Mouse (Mus musculus) fibroblast of lung, adult 2 months (primary cell): ENCODE measurements at regions not wholly inside any gene's neighbourhood (a gene's known extent, or its start where the extent isn't known, plus 50 kb on each side); places are given as distances from the start of the nearest gene placed in this dataset.

Source experiments
- DNase-seq: peaks from one replicate; pipeline ENCODE4 v3.0.0-alpha.2; 2011; ENCODE audit warnings: low read depth

DNA sequence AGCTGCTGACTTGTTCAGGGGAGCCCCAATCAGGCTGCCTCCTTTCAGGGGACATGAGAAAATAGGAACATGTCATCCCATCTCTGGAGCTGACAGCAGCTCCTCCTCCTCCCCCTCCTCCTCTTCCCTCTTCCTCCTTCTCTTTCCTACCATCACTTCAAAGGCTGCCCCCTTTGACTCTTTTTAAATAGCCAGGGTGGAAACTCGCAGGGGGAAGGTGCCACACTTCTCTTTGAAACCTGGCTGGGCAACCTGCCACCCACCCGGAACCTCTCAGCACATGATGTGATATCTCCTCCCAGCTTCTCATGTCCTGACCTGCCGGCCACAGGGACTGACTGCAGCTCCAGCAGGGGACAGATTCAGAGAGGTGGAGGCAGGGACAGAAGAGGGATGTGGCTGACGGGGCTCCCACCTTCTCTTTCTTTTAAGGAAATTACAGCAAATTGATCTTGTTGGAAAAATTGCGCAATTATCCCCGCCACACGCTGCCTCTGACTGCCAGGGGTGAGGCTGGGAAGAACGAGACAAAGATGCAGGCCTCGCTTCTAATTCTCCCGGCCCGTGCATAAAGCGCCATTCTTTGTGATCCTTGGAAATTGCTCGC lies 399.6 kb upstream of the Kazn start:
- no peak for DNase-seq

DNA sequence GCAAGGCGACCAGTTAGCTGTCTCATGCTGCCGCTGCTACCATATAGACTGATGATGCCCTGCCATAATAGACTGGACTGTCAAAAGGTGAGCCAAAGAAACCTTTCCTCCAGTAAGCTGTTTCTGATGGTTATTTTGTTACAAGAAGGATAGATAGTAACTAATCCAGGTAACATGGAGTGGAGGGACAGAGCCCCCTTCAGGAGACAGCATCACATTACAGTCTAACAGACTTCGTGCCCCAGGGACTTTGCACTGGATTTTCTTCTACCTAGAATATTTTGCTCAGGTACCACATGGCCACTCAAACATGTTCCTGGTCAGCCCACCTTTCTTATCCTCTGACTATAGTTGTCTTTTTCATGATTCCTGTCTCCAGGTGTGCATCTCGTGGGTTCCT lies 398.9 kb upstream of the Kazn start:
- no peak for DNase-seq

GRCm38 (mm10) chr4:142634398-142634797 lies 395.2 kb upstream of the Kazn start:
- no peak for DNase-seq

GRCm38 (mm10) chr4:142633667-142634350 lies 394.6 kb upstream of the Kazn start:
- DNase-seq, result no peak

DNA sequence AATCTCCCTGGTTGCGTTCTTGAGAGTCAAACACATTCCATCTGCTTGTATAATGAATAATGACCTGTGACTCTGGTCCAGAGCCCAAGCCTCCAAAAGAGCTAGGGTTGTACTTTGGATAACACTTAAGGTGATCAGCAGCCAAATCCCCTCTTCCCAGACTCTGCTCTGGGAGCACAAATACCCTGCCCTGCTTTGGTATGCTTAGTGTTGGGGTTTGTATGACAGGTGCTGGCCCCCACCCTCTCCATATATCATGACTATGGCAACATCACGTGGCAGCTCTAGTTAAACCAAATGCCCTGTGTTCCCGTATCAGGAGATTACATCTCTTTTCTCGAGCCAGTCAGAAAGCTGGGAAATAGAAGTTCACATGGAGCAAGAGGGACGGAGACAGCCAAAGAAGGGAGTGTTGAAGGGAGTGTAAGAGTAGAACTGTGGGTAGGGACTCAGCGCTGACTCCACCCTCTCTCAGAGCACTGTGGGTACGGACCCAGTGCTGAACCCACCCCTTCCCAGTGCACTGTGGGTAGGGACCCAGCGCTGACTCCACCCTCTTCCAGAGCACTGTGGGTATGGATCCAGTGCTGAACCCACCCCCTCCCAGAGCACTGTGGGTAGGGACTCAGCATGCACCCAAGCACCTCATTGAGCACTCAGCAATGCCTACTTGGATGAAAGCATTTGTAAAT lies 387.4 kb upstream of the Kazn start:
- DNase-seq, result no peak

GRCm38 (mm10) chr4:142625456-142625855 lies 386.3 kb upstream of the Kazn start:
- no peak for DNase-seq

- no peak for DNase-seq
Measured at GRCm38 (mm10) chr4:142622151-142622861, 383.1 kb upstream of the Kazn start.

- DNase-seq, result no peak
Measured at GRCm38 (mm10) chr4:142619396-142619795, 380.2 kb upstream of the Kazn start.

DNA sequence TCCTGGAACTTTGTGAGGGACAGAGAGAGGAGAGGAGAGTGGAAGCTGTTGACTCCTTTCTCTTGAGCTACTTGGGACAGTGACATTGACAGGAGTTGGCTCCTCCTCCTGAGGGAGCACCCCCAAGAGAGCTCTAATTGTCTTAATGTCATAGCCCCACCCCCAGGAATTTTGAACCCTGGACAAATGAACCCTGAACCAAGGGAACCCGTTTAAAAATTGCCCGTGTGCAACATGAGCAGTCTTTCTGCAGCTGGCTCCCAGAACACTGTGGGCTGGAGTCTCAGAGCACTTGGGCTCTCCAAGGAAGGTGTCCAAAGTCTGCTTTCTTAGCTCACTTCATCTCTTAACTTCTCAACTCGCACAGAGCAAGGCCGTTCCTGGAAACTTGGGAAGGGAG lies 379.6 kb upstream of the Kazn start:
- DNase-seq, result no peak

- DNase-seq, result no peak
Measured at GRCm38 (mm10) chr4:142617676-142618075, 378.5 kb upstream of the Kazn start.

- no peak for DNase-seq
Measured at GRCm38 (mm10) chr4:142616901-142617300, 377.7 kb upstream of the Kazn start.

GRCm38 (mm10) chr4:142605098-142605497 lies 365.9 kb upstream of the Kazn start:
- no peak for DNase-seq

DNA sequence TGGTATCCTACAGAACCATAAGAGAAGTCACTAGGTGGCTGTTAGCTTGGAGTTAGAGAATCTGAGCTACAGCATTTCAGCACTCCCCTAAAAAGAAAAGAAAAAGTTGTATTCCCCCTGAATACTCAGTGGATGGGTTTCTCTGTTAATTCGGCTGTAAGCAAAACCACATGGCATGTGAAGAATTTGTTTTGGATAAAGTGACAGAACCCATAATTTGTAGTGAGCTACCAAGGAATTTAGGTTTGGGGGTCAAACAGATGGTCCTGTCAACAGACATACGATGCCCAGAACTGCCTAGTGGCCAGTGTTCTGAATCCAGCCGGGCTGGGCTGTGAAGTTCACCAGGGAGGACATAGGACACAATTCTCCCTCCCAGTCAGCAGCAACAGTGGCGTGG lies 358.0 kb upstream of the Kazn start:
- no peak for DNase-seq

DNA sequence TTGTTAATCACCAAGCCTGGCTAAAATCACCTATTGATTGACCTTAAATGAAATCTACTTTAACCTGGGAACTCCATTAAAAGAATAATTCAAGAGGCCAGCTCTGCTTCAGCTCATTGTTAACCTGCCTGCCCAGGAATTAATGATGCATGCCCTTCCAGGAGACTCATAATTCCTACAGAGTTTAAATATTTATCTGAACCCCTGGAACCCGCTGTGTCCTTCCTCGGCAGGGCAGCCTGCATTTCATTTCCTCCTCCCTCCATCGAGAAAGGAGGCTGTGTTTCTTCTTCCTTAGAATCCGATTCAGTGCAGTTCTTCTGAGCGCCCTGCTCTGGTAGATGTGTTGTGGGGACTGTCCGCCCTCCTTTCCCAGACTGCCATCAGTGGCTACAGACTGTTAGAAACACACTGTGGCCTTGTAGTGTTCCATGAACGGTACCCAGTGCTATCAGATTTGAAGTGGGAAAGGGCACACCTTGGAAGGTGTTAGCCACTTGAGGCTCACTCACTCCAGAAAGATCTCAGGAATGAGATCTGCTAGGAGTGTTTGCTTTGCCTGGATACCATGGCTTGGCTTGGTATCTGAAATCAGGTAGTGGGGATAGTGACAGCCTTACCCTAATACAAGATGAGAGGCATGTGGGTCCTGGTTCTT lies 350.0 kb upstream of the Kazn start:
- DNase-seq, result no peak

GRCm38 (mm10) chr4:142588418-142589083 lies 349.4 kb upstream of the Kazn start:
- DNase-seq, result no peak

DNA sequence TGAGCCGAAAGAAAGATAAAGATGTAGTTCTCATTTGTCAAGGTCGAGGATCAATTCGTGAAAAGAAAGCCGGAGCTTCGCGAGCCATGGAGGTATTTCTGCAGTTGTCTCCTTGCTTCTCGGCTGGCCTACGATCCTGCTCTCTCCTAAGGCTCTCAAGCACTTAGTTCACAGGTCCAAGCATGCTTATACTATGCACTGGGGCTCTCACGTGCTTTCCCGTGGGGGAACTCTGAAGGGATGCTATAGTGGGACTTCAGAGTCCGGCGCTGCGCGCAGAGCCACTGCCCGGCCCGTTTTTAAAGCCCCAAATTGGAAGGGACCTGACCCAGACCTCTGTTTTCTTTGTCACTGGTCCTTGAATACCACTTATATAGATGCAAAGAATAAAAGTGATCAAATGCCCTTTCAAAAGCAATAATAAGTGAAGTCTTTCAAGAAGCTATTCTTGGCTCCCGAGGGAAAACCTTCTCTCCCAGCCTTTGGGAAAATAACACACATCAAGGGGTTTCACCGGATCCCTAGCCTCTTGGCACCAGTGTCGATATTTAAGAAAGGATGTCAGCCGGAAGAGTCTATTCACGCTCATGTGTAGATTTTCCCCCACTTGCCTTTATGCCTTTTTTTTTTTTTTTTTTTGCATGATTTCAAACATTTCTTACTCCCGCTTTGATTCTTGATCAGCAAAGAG lies 348.3 kb upstream of the Kazn start:
- no peak for DNase-seq

GRCm38 (mm10) chr4:142578536-142578935 lies 339.3 kb upstream of the Kazn start:
- no peak for DNase-seq

GRCm38 (mm10) chr4:142577519-142577918 lies 338.3 kb upstream of the Kazn start:
- no peak for DNase-seq

- no peak for DNase-seq
Measured at GRCm38 (mm10) chr4:142574528-142574927, 335.3 kb upstream of the Kazn start.

DNA sequence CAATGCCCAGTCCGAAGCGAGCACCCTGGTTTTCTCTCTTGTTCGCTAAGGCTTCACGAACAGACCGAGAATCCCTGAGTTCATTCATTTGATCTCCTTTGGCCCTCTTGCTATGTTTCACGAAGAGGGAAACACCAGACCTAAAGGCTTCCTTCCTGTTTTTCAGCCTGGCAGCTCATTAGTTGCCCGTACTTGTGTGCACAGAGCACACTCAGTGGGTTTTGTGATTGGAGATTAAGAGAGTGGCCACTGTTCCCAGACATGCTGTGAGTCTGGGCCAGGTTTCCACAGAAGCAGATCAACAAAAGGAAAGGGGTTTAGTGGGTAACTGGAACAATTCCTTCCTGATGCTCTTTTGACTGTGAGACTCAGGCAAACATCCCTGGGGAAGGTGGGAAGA lies 331.5 kb upstream of the Kazn start:
- DNase-seq, result no peak

DNA sequence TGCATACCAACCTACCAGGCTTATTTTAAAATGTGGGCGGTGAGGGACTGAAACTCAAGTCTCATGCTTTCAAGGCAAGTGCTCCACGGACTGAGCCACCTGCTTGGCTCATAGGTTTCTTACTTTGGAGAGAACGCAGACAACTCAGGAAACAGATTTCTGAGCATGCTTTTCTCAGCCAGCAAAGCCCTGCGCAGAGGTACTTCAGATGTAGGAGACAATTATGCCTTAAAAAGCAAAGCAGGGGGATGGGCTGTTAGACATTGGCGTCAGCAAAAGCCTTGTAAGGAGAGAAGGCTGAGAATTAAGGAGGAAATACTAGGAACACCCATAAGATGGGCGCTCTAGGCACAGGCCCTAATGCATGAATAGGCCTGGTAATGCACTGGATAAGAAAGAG lies 329.4 kb upstream of the Kazn start:
- no peak for DNase-seq
